ENCODE assay signal across 11 mouse cellular contexts in genomic region chr13:37602256-37602655, GRCm38 (mm10).
DNase-seq lines count a peak whose midpoint lies in the region; ATAC-seq lines count a peak whose summit lies in the region.
"Had no signal": no experiment of that assay in that cellular context is flagged by ENCODE, and none has a peak within 500 bp of the region (broad histone marks: within the 10 kb centered on the region; RNA-seq: fewer than 3 reads in every experiment).

No protein-coding gene starts in this region.

- intact Hi-C loops in left cerebral cortex, postnatal 4 days (cut with DNase I) = no loop called here

- DNase-seq in kidney, adult 8-10 months = peak; percentile 30 to 34
- DNase-seq in kidney, postnatal 4 days = no peak
- peak; percentile 77 for DNase-seq in adipocyte (ENCODE audit: low spot score)
- peak; percentile 20 for DNase-seq in brain, adult 2 months (ENCODE audit: low read depth, low spot score)
- no peak for DNase-seq in right cerebral cortex, postnatal 4 days
- no peak for DNase-seq in layer of hippocampus, postnatal 25 days (ENCODE audit: extremely low spot score in 1 of 2, low spot score in 1 of 2)
- DNase-seq in left cerebral cortex, postnatal 4 days = no peak
- DNase-seq: thymus, postnatal 36 days had no signal

- peak; percentile 85 for ATAC-seq in heart, embryonic 14.5 days (ENCODE audit: insufficient number of reproducible peaks, insufficient read depth, low FRiP score, low read depth)

- H3K27me3 ChIP-seq in heart, embryonic 14.5 days (ENCODE audit: control insufficient read depth, insufficient read depth, low read length) = no peaks in the 10 kb centered on the region

- H3K4me3 ChIP-seq in heart, embryonic 14.5 days (ENCODE audit: control insufficient read depth in 1 of 2, insufficient read depth in 1 of 2, low read depth in 1 of 2, low read length in 2 of 2) = no peak overlapping the region
- H3K4me3 ChIP-seq: megakaryocyte, embryonic 14.5 days had no signal

- H3K9me3 ChIP-seq in heart, embryonic 14.5 days (ENCODE audit: control insufficient read depth, low read length) = no peaks in the 10 kb centered on the region
- H3K9me3 ChIP-seq: megakaryocyte, embryonic 14.5 days had no signal

- H3K4me1 ChIP-seq in heart, embryonic 14.5 days (ENCODE audit: control insufficient read depth in 2 of 2, insufficient read depth in 2 of 2, low read length in 2 of 2) = peaks cover 28 to 51% of the 10 kb centered on the region in 2 experiments

- 3% methylated on average over 4 of the region's 4 CpGs for WGBS in heart, embryonic 14.5 days

- peak overlapping the region; percentile 69 to 75 for H3K27ac ChIP-seq in heart, embryonic 14.5 days (replicated peaks in 1 of 2; ENCODE audit: control insufficient read depth in 1 of 2, insufficient read depth in 1 of 2, low read depth in 2 of 2, low read length in 2 of 2)

- H3K36me3 ChIP-seq in heart, embryonic 14.5 days (ENCODE audit: control insufficient read depth, insufficient read depth, low read length) = no peaks in the 10 kb centered on the region

- no peak overlapping the region for H3K9ac ChIP-seq in heart, embryonic 14.5 days (ENCODE audit: low read length)

- peak overlapping the region; percentile 35 for H3K4me2 ChIP-seq in heart, embryonic 14.5 days (ENCODE audit: low read length)
- H3K4me2 ChIP-seq: liver, embryonic 11.5 days had no signal

Comparison
In these comparisons a context has a peak if more than half of its experiments do, and no peak if none do; other contexts are left out.
1. DNase-seq: peak in kidney, adult 8-10 months (2 of 2), adipocyte (single experiment) and brain, adult 2 months (single experiment); none in kidney, postnatal 4 days (0 of 2), right cerebral cortex, postnatal 4 days (single experiment), layer of hippocampus, postnatal 25 days (0 of 2) and left cerebral cortex, postnatal 4 days (single experiment).